Mouse (Mus musculus): Measurements from ENCODE around the gene Rdh8.

The Rdh8 gene

GRCm38 (mm10) chr9:20837184-20837947 lies 19.1 kb downstream of the Rdh8 start:
- ATAC-seq (ENCODE audit: low TSS enrichment) = no peak

DNA sequence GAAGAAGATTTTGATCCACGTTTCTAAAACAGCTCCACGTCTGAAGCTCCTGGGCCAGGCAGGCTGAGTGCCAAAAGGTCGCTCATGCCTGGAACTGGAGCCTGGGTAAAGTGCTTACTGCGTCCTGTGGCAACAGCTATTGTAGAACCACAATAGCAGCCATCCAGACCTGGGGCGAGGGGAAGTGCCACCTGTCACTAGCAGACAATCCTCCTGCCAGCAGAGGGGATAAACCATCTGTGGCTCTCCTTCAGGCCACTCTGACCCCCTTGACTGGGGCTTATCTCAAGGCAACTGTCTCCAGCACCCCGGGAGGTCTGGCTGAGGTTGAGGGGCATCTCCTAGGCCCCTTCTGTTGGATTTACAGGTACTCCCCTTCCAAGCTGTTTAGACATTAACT lies 20.6 kb downstream of the Rdh8 start:
- ATAC-seq (ENCODE audit: low TSS enrichment) = no peak

GRCm38 (mm10) chr9:20842211-20842610 lies 23.9 kb downstream of the Rdh8 start:
- no peak for ATAC-seq (ENCODE audit: low TSS enrichment)

DNA sequence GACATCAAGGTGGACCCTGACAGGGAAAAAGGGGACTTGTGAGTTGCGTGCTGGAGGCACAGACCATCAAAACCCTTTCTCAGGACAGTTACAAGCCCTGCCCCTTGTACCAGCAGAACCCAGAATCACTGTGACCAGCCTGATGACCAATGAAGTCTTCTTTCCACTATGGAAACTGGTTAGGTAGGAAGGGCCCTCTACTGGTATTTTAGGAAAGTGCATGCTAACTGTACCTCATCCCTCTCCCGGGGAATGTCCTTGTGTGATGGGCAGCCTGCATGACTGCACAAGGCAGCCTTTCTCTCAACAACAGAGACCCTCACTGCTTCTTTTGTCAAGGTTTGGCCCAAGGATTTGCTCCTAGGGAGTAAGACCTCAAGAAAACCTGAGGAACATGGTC lies 24.4 kb downstream of the Rdh8 start:
- ATAC-seq (ENCODE audit: low TSS enrichment) = peak; percentile 89

DNA sequence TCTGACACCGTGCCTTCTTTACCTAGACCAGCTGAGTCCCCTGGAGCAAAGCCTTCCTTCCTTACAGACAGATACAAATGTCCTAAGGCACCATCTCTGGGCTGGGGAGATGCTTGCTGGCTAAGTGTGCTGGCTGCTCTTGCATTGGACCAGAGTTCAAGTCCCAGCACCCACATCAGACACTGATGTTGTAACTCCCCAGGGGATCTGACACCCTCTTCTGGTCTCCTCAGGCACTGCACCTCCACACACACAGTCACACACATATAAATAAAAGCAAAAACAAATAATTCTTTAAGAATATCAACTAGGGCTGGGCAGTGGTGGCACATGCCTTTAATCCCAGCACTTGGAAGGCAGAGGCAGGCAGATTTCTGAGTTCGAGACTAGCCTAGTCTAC lies 31.9 kb downstream of the Rdh8 start:
- no peak for ATAC-seq (ENCODE audit: low TSS enrichment)

DNA sequence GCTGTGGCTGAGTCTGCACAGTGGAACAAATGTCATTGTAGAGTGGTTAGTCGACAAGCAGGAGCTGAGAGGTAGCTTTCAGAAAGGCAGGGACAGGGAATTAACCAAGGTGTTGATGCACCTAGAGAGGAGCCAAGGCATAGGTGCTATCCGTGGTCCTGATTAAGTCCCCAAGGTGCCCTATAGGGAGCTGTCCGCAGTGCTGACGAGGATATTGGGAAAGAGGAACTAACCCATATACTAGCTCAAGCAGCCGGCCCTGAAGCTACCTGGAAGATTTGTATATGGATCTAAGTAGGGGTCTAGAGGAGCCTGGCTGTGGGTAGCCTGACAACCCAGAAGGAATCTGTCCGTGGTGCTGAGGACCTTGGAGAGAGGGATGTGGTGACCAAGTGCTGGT lies 38.8 kb downstream of the Rdh8 start:
- ATAC-seq (ENCODE audit: low TSS enrichment) = no peak

DNA sequence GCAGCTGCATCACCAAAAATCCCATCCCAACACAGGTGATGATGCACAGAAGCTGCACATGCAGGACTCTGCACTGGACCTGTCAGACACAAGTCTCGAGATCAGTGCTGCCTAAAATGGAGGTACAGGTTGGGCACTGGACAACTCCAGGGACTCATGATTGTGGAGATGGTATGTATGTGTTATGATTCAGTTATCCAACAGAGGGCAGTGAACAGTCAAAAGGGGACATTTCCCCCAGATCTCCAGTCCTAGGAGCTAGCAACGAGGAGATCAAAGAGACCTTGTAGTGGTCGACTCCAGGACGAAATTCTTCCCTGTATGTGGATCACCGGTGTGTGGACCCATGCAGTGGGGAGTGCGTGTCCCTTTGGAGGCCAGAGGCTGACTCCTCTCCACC lies 41.6 kb downstream of the Rdh8 start:
- no peak for ATAC-seq (ENCODE audit: low TSS enrichment)

DNA sequence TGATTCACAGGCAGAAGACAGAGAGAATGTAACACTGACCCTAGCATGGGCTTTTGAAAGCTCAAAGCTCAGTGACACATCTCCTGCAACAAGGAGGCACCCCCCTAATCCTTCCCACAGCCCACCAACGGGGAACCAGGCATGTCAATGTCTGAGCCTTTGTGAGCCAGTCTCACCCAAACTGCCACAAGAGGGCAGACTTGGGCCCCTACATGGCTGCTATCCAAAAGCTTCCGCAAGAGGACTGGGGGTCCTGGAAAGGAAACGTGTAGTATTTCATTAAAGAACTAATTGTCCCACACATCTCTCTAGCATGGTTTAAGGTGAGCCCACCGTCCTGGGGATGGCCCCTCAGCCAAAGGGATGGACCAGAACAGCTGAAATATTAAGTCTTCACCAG lies 43.5 kb downstream of the Rdh8 start:
- ATAC-seq (ENCODE audit: low TSS enrichment) = no peak

- no peak for ATAC-seq (ENCODE audit: low TSS enrichment)
Observed at GRCm38 (mm10) chr9:20862225-20862624, 43.9 kb downstream of the Rdh8 start.

DNA sequence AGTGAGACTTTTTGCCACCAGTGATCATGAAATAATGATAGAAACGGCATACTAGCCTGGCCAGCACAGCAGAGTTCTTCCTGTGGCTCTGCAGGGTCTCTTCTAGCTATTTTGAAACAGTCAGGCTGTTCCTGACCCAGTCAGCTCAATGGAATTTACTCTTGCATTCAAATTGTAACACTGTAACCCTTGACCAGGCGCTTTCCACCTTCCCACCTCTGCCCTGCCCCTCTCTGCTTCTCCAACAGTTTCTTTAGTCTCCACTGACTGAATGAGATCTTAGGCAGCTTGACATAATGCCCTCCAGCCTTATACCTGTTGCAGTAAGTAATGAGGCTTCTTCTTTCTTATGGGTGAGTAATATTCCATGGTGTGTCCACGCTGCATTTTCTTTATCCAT lies 48.6 kb downstream of the Rdh8 start:
- ATAC-seq (ENCODE audit: low TSS enrichment) = no peak

DNA sequence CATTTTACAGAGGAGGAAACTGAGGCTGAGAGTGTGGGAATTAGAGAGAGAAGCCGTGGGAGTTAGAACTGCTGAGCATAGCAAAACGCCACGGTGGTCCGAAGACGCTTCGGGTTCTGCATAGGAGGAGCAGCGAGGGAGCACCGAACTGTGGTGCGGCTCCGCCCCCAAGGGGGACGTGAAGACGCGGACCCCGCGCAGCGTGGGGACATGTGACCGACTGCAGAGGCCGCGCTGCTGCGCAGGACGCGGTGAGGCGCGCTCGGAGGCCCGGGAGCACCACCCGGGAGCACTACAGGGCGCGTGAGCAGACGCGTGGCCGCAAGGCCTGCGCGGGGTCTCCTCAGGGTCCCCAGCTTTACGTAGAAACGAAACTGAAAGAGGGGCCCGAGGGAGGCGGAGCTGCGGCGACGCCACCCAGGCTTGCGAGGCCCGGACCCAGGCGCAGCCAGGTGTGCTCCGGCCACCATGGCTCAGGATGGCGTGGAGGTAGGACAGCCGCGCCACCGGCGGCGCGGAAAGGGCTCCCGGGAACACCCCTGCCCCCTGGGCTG lies 50.2 kb downstream of the Rdh8 start, which contains the start of gene A230050P20Rik:
TSS of gene A230050P20Rik (plus strand) at position 195 of the 554 bp plus-strand sequence.
- peak; percentile 83 for ATAC-seq (ENCODE audit: low TSS enrichment)

DNA sequence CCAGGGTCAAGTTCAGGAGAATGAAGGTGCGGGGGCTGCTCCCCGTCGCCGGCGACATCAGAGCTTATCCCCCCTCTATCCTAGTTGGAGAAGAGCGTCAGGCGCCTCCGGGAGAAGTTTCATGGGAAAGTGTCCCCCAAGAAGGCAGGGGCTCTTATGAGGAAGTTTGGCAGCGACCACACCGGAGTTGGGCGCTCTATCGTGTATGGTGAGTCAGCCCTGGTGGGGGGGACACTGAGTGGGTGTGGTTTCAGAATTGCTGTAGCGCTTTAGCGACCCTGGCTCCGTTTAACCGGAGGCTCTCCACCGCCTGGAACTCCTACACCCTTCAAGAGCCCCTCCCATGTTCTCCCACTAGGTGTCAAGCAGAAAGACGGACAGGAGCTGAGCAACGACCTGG lies 50.9 kb downstream of the Rdh8 start:
- ATAC-seq (ENCODE audit: low TSS enrichment) = no peak

DNA sequence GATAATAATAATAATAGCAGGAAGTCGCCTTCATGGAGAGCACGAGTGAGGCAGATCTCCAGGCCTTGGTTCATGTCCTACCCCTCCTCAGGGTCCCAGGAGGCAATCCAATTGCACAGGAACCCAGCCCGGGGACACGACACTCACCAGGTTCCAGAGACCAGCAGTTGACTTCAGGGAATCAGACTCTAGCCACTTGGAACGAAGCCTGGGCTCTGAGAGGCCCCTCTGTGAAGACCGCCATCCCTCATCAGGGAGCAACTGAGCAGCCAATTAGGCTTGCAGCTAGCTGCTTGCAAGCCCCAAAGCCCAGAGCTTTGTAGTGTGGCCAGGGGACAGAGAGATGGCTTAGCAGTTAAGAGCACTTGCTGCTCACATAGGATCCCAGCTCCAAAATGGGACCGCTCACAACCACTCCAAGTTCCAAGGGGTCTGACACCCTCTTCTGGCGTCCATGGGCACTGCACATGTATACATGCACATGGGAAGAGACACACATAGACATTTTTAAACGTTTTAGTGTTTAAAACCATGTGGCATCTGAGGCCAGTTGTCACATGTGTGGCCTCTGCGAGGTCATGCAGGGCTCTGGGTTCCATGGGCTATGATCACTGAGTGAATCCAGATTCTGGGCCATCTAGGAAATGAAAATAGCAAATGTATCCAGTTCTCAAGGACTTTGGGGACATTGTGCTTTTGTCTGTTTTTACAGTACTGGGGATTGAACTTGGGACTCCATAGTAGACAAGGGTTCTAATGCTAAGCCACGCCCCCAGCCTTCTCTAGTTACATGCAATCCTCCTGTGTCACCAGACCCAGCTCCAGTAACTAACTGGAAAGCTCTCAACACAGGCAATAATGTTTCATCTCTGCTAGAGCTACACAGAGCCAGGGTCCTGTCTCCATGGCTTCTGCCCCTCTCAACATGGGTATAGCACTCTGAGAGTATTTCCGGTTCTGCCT lies 52.2 kb downstream of the Rdh8 start:
- ATAC-seq (ENCODE audit: low TSS enrichment) = no peak

- ATAC-seq (ENCODE audit: low TSS enrichment) = no peak
Observed at GRCm38 (mm10) chr9:20872991-20873390, 54.7 kb downstream of the Rdh8 start.

DNA sequence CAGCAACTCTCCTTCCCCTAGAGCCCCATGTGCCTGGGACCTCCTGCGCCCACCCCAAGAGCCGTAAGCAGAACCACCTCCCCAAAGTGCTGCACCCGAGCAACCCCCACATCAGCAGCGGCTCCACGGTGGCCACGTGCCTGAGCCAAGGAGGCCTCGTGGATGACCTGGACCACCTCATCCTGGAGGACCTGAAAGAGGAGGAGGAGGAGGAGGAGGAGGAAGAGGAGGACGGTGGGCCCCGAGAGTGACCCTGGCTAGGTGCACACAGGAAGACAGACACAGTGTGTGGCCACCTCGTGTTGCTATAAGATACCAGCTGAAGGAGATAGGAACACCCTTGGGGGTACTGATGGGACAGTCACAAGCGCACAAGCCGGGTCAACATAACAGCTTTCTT lies 55.2 kb downstream of the Rdh8 start:
- no peak for ATAC-seq (ENCODE audit: low TSS enrichment)

DNA sequence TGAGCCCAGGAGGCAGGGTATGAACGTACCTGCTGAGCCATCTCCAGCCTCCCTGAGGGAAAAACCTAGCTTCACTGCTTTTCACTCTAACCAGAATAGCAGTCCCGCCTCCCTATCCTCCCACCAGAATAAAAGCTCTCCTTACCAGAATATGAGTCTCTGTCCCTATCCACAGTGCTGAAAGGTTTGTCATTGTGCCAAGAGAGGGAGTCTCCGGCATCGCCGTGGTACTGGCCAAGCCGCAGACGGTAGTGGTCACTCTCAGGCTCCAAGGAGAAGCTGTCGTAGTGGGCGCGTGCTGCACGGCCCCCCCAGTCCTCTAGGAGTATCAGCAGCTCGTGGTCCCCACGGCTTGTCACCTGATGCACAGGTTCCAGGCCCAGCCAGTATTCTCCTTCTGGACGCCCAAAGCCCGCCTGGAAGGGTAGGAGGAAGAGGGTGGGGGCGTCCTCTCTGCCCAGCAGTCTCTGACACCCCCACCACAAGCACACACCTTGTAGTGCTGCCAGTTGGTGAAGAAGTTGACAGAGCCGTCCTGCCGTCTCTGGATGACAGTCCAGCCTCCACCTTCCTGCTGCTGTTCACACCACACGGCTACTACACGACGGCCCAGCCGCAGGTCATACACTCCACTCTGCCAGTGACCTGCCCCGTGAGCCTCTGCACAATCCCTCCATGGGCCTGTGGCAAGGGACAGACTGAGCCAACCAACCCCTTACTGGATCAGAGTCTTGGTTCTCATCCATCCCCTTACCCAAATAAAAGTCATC lies 56.9 kb downstream of the Rdh8 start:
- peak; percentile 31 for ATAC-seq (ENCODE audit: low TSS enrichment)

Data from frontal cortex, adult (tissue).